Comparison of ENCODE assay signal across 20 mouse cellular contexts in genomic region chr1:86596512-86596911, GRCm38 (mm10). TPM values are rescaled to one million over a fixed set of nuclear protein-coding genes. Genes with fewer than 3 reads are reported as not detected.
DNase-seq lines count a peak whose midpoint lies in the region; TF ChIP-seq lines count a peak whose summit lies in the region.
"Had no signal": no experiment of that assay in that cellular context is flagged by ENCODE, and none has a peak within 500 bp of the region (broad histone marks: within the 10 kb centered on the region; RNA-seq: fewer than 3 reads in every experiment).

No protein-coding gene starts in this region.

- DNase-seq in frontal cortex, adult 2 months (ENCODE audit: extremely low spot score in 1 of 2, low spot score in 1 of 2), result peak; percentile 49 to 63
- no peak for DNase-seq in frontal cortex, postnatal 14 days (ENCODE audit: low spot score in 2 of 2)
- DNase-seq in left cerebral cortex, adult 2 months (ENCODE audit: extremely low spot score in 1 of 2, low spot score in 2 of 2), result peak; percentile 14 to 18
- DNase-seq in left cerebral cortex, postnatal 36 days (ENCODE audit: low spot score in 2 of 2), result no peak
- DNase-seq in brain, adult 2 months (ENCODE audit: low read depth, low spot score), result peak; percentile 81
- DNase-seq in lung, postnatal 14 days, result no peak
- DNase-seq: adrenal gland, postnatal 14 days; cerebellum, adult 9-10 months; heart, postnatal 36 days; kidney, adult 11 months; kidney, postnatal 36 days; thymus, adult 18-20 months; thymus, postnatal 36 days had no signal

- no peak for TF ChIP-seq POLR2A in olfactory bulb, adult 2 months (IDR thresholded peaks at IDR 0.05; ENCODE audit: insufficient read depth, low read depth, low read length)

- intact Hi-C loops in left cerebral cortex, adult 2 months (cut with DNase I), result no loop called here
- intact Hi-C loops in left cerebral cortex, postnatal 36 days (cut with DNase I), result no loop called here

- 56% methylated on average over 6 of the region's 6 CpGs for WGBS in olfactory bulb, adult 2 months

- H3K27ac ChIP-seq in left cerebral cortex, adult 2 months, result no peak overlapping the region
- 0 out of 2 replicates have a peak overlapping the region, but pooled peaks have one; percentile 8 for H3K27ac ChIP-seq in olfactory bulb, adult 2 months (ENCODE audit: insufficient read depth, low read depth, low read length)
- H3K27ac ChIP-seq: embryonic facial prominence, embryonic 15.5 days; forebrain, embryonic 15.5 days; heart, embryonic 15.5 days; hindbrain, embryonic 13.5 days; kidney, embryonic 15.5 days; stomach, embryonic 15.5 days had no signal

- no peak for TF ChIP-seq CTCF in left cerebral cortex, adult 2 months (IDR thresholded peaks at IDR 0.05)
- no peak for TF ChIP-seq CTCF in olfactory bulb, adult 2 months (IDR thresholded peaks at IDR 0.05; ENCODE audit: insufficient read depth, low read depth, low read length)

- no peak overlapping the region for H3K4me3 ChIP-seq in left cerebral cortex, adult 2 months
- no peak overlapping the region for H3K4me3 ChIP-seq in olfactory bulb, adult 2 months (ENCODE audit: insufficient read depth, low read depth, low read length)
- H3K4me3 ChIP-seq: embryonic facial prominence, embryonic 15.5 days; forebrain, embryonic 15.5 days; heart, embryonic 15.5 days; hindbrain, embryonic 13.5 days; kidney, embryonic 15.5 days; stomach, embryonic 15.5 days had no signal

- peaks cover 6% of the 10 kb centered on the region; the same call in 1 of the 2 replicates for H3K4me1 ChIP-seq in olfactory bulb, adult 2 months (ENCODE audit: control insufficient read depth, insufficient read depth, low read length)
- H3K4me1 ChIP-seq: embryonic facial prominence, embryonic 15.5 days; forebrain, embryonic 15.5 days; heart, embryonic 15.5 days; hindbrain, embryonic 13.5 days; kidney, embryonic 15.5 days; stomach, embryonic 15.5 days had no signal

RNA-seq across cellular contexts. Expression of gene Cops7b, which starts 13.8 kb away (rescaled TPM):
- polyA plus RNA-seq in frontal cortex, adult 2 months (2012; rRNA removed), result 34.7 and 39.7 TPM in 2 replicates
- 10 to 100 TPM; 24.5 TPM for total RNA-seq in left cerebral cortex, adult 2 months (2021)
- 10 to 100 TPM; 25.2 to 25.8 TPM for total RNA-seq in left cerebral cortex, postnatal 36 days (2021)
- not detected in 2 replicates for polyA plus RNA-seq in olfactory bulb, adult 2 months (2012; ENCODE audit: insufficient read depth, insufficient read length, low replicate concordance, missing spikeins)

RNA-seq across cellular contexts. Expression of gene Pde6d, which starts 14.1 kb away (rescaled TPM):
- polyA plus RNA-seq in frontal cortex, adult 2 months (2012; rRNA removed), result 66.1 and 72.3 TPM in 2 replicates
- total RNA-seq in left cerebral cortex, adult 2 months (2021), result 10 to 100 TPM; 43.7 to 50.3 TPM
- total RNA-seq in left cerebral cortex, postnatal 36 days (2021), result 10 to 100 TPM; 53.3 to 62.6 TPM
- not detected in 2 replicates for polyA plus RNA-seq in olfactory bulb, adult 2 months (2012; ENCODE audit: insufficient read depth, insufficient read length, low replicate concordance, missing spikeins)

Comparison
In these comparisons a context has a peak if more than half of its experiments do, and no peak if none do; other contexts are left out.
1. DNase-seq: peak in frontal cortex, adult 2 months (2 of 2), left cerebral cortex, adult 2 months (2 of 2) and brain, adult 2 months (single experiment); none in frontal cortex, postnatal 14 days (0 of 2), left cerebral cortex, postnatal 36 days (0 of 2) and lung, postnatal 14 days (single experiment).